8 mouse cellular contexts compared by ENCODE assay signal in the genomic region with DNA sequence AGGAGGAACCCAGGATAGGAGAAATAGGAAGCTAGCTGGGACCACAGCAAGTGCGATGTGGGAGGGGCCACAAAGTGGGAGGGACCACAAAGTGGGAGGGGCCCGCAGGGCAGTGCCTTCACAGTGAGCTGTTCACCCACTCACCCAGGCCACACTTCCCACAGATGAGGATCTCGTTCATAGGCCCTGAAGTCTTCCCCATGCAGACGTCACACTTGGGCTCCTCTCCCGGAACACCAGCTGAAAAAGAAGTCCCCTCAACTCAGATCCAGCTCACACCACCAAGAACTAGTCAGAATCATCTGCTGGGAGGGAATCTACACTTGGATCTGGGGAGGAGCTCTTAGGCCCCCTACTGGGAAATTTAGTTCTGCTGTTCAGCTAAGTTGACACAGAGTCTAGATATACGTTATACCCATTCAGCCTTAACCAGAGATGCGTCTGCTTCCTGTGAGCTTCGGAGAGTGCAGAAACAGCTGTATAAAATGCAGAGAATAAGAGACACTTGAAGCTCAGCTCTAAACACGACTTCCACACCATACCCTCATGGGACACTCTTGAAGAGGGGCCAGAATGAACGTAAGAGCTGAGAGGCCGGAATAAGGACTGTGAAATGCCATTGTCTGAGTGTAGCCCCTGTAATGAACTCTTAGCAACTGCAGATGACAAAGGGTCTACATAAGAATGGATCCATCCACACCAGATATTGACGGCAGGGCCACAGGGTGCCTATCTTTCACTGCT. TPM values are rescaled to one million over a fixed set of nuclear protein-coding genes. Genes with fewer than 3 reads are reported as not detected.
DNase-seq lines count a peak whose midpoint lies in the region; ATAC-seq and TF ChIP-seq lines count a peak whose summit lies in the region.

No protein-coding gene starts in this region.

- WGBS in heart, embryonic 11.5 days (ENCODE audit: insufficient replicate concordance): 54% methylated on average over 12 of the region's 12 CpGs
- 54% methylated on average over 12 of the region's 12 CpGs for WGBS in thymus, adult 2 months

- H3K27ac ChIP-seq in heart, embryonic 11.5 days (ENCODE audit: low read depth, low read length): no peak overlapping the region
- peak overlapping the region; percentile 18; the same call in 1 of the 2 replicates for H3K27ac ChIP-seq in thymus, adult 2 months (ENCODE audit: control insufficient read depth, insufficient read depth, low read length)

- intact Hi-C loops in heart, postnatal 10 days (cut with DNase I): no loop called here

- H3K27me3 ChIP-seq in heart, embryonic 11.5 days (ENCODE audit: control insufficient read depth, insufficient read depth, low read length): peaks cover 10% of the 10 kb centered on the region
- H3K27me3 ChIP-seq in thymus, adult 2 months (ENCODE audit: control insufficient read depth, insufficient read depth, low read length): no peaks in the 10 kb centered on the region

- ATAC-seq in heart, embryonic 11.5 days (replicated peaks; ENCODE audit: insufficient number of reproducible peaks, low FRiP score, low TSS enrichment): no peak

- 0 out of 2 replicates have a peak, but pooled peaks cover 4% of the 10 kb centered on the region for H3K4me1 ChIP-seq in heart, embryonic 11.5 days (ENCODE audit: control insufficient read depth, insufficient read depth, low read length)
- H3K4me1 ChIP-seq in thymus, adult 2 months (replicated peaks; ENCODE audit: control insufficient read depth, insufficient read depth, low read length): peaks cover 21% of the 10 kb centered on the region

- H3K9ac ChIP-seq in heart, embryonic 11.5 days (ENCODE audit: low read depth, low read length): no peak overlapping the region

- DNase-seq in heart, adult 11 months: peak; percentile 98
- peak; percentile 22 for DNase-seq in 3T3-L1 (ENCODE audit: low read depth, low spot score)
- peak; percentile 32 for DNase-seq in adrenal gland, postnatal 25 days
- peak; percentile 75 to 80 for DNase-seq in heart, postnatal 10 days
- peak; percentile 63 for DNase-seq in lung, postnatal 14 days
- peak; percentile 52 for DNase-seq in thymus, adult 2 months
- no peak for DNase-seq in cerebellum, adult 8-10 months

- no peaks in the 10 kb centered on the region for H3K9me3 ChIP-seq in heart, embryonic 11.5 days (replicated peaks; ENCODE audit: control insufficient read depth, low read length)

- no peak for TF ChIP-seq CTCF in thymus, adult 2 months (IDR thresholded peaks at IDR 0.05; ENCODE audit: borderline replicate concordance, control insufficient read depth, extremely low read depth, insufficient read depth, low read length, poor library complexity)

- H3K36me3 ChIP-seq in heart, embryonic 11.5 days (ENCODE audit: control insufficient read depth, insufficient read depth, low read length): no peaks in the 10 kb centered on the region
- no peaks in the 10 kb centered on the region for H3K36me3 ChIP-seq in thymus, adult 2 months (ENCODE audit: control insufficient read depth, insufficient read depth, low read length)

- H3K4me2 ChIP-seq in heart, embryonic 11.5 days: no peak overlapping the region

- H3K4me3 ChIP-seq in heart, embryonic 11.5 days (ENCODE audit: low read depth, low read length): no peak overlapping the region
- no peak overlapping the region for H3K4me3 ChIP-seq in thymus, adult 2 months (ENCODE audit: control insufficient read depth, insufficient read depth, low read length)

- TF ChIP-seq POLR2A in thymus, adult 2 months (IDR thresholded peaks at IDR 0.05; ENCODE audit: control insufficient read depth, extremely low read depth, insufficient read depth, low read length, poor library complexity): no peak

RNA-seq across cellular contexts. Expression of gene Phf19, which starts 6.8 kb away (rescaled TPM):
- 2.7 and 5.3 TPM in 2 replicates for polyA plus RNA-seq in heart, embryonic 11.5 days (2014; fragmentation: Nextera tagmentation; extraction: Ambion mirVana)
- total RNA-seq in adrenal gland, postnatal 25 days (2021): 5.1 and 6.5 TPM in 2 replicates
- 1 to 10 TPM; 3.5 to 3.8 TPM for total RNA-seq in heart, postnatal 10 days (2021)
- 18.8 and 24.1 TPM in 2 replicates for polyA plus RNA-seq in thymus, adult 2 months (2012; rRNA removed)

RNA-seq across cellular contexts. Expression of gene Psmd5, which starts 32.3 kb away (rescaled TPM):
- polyA plus RNA-seq in heart, embryonic 11.5 days (2014; fragmentation: Nextera tagmentation; extraction: Ambion mirVana): 68.0 and 71.6 TPM in 2 replicates
- total RNA-seq in adrenal gland, postnatal 25 days (2021): 41.8 and 43.7 TPM in 2 replicates
- total RNA-seq in heart, postnatal 10 days (2021): 10 to 100 TPM; 15.7 to 18.6 TPM
- polyA plus RNA-seq in thymus, adult 2 months (2012; rRNA removed): 10.8 and 15.1 TPM in 2 replicates

RNA-seq across cellular contexts. Expression of gene Cutal, which starts 32.8 kb away (rescaled TPM):
- 0.14 TPM in 1 of 2 replicates, not detected in the other for polyA plus RNA-seq in heart, embryonic 11.5 days (2014; fragmentation: Nextera tagmentation; extraction: Ambion mirVana)
- total RNA-seq in adrenal gland, postnatal 25 days (2021): 0.43 and 0.49 TPM in 2 replicates
- total RNA-seq in heart, postnatal 10 days (2021): under 1 TPM; 0.31 to 0.77 TPM
- polyA plus RNA-seq in thymus, adult 2 months (2012; rRNA removed): 3.7 and 8.2 TPM in 2 replicates

RNA-seq across cellular contexts. Expression of gene Traf1, which starts 54.5 kb away (rescaled TPM):
- polyA plus RNA-seq in heart, embryonic 11.5 days (2014; fragmentation: Nextera tagmentation; extraction: Ambion mirVana): 0.65 and 1.3 TPM in 2 replicates
- 1.9 and 3.0 TPM in 2 replicates for total RNA-seq in adrenal gland, postnatal 25 days (2021)
- total RNA-seq in heart, postnatal 10 days (2021): 1 to 10 TPM; 1.3 to 1.8 TPM
- 76.7 and 80.4 TPM in 2 replicates for polyA plus RNA-seq in thymus, adult 2 months (2012; rRNA removed)
